Comparison of ENCODE assay signal across 8 mouse cellular contexts in genomic region chr15:96936705-96937346, GRCm38 (mm10).
A peak's percentile ranks its signal among the peaks of the same experiment; 100 is the strongest.
DNase-seq lines count a peak whose midpoint lies in the region; ATAC-seq and TF ChIP-seq lines count a peak whose summit lies in the region.

No protein-coding gene starts in this region.

- H3K4me1 ChIP-seq in CH12.LX (ENCODE audit: control insufficient read depth in 1 of 2, insufficient read depth in 2 of 2): no peaks in the 10 kb centered on the region
- no peaks in the 10 kb centered on the region for H3K4me1 ChIP-seq in forebrain, embryonic 11.5 days (replicated peaks; ENCODE audit: control insufficient read depth, insufficient read depth, low read length)
- peaks cover 13% of the 10 kb centered on the region for H3K4me1 ChIP-seq in heart, embryonic 16.5 days (ENCODE audit: control insufficient read depth, insufficient read depth, low read length)
- H3K4me1 ChIP-seq in liver, embryonic 13.5 days (replicated peaks): peaks cover 4% of the 10 kb centered on the region; the same call in 1 of the 2 replicates
- H3K4me1 ChIP-seq in neural tube, embryonic 11.5 days (ENCODE audit: control insufficient read depth, insufficient read depth, low read length): no peaks in the 10 kb centered on the region
- H3K4me1 ChIP-seq in stomach, embryonic 16.5 days (ENCODE audit: control insufficient read depth, insufficient read depth, low read length): no peaks in the 10 kb centered on the region

- TF ChIP-seq POLR2A in CH12.LX (IDR thresholded peaks at IDR 0.05; ENCODE audit: low read depth, low read length): no peak

- WGBS in forebrain, embryonic 11.5 days: 9% methylated on average over 18 of the region's 18 CpGs
- WGBS in heart, embryonic 16.5 days: 2% methylated on average over 18 of the region's 18 CpGs
- 4% methylated on average over 18 of the region's 18 CpGs for WGBS in liver, embryonic 13.5 days (ENCODE audit: insufficient replicate concordance)
- 8% methylated on average over 18 of the region's 18 CpGs for WGBS in neural tube, embryonic 11.5 days
- WGBS in stomach, embryonic 16.5 days: 4% methylated on average over 18 of the region's 18 CpGs

- no peak overlapping the region for H3K27ac ChIP-seq in CH12.LX (ENCODE audit: insufficient read depth, low read depth)
- H3K27ac ChIP-seq in forebrain, embryonic 11.5 days (ENCODE audit: low read depth, low read length): no peak overlapping the region
- no peak overlapping the region for H3K27ac ChIP-seq in heart, embryonic 16.5 days (ENCODE audit: low read length)
- no peak overlapping the region for H3K27ac ChIP-seq in liver, embryonic 13.5 days
- H3K27ac ChIP-seq in neural tube, embryonic 11.5 days (ENCODE audit: low read depth, low read length): no peak overlapping the region
- no peak overlapping the region for H3K27ac ChIP-seq in stomach, embryonic 16.5 days (ENCODE audit: low read length)

- no peaks in the 10 kb centered on the region for H3K79me2 ChIP-seq in CH12.LX (replicated peaks; ENCODE audit: control insufficient read depth, extremely low read depth, insufficient read depth, poor library complexity, severe bottlenecking)

- no peaks in the 10 kb centered on the region for H3K36me3 ChIP-seq in CH12.LX (replicated peaks in 1 of 2; ENCODE audit: control insufficient read depth in 1 of 2, insufficient read depth in 1 of 2, low read length in 1 of 2)
- no peaks in the 10 kb centered on the region for H3K36me3 ChIP-seq in forebrain, embryonic 11.5 days (ENCODE audit: control insufficient read depth, insufficient read depth, low read length)
- H3K36me3 ChIP-seq in heart, embryonic 16.5 days (ENCODE audit: control insufficient read depth, insufficient read depth): no peaks in the 10 kb centered on the region
- no peaks in the 10 kb centered on the region for H3K36me3 ChIP-seq in liver, embryonic 13.5 days
- no peaks in the 10 kb centered on the region for H3K36me3 ChIP-seq in neural tube, embryonic 11.5 days (ENCODE audit: control insufficient read depth, insufficient read depth, low read length)
- no peaks in the 10 kb centered on the region for H3K36me3 ChIP-seq in stomach, embryonic 16.5 days (ENCODE audit: control insufficient read depth, insufficient read depth, low read length)

- peak; percentile 93 for DNase-seq in CH12.LX (ENCODE audit: extremely low read depth)
- peak; percentile 94 for DNase-seq in c-Kit-positive CD71-negative TER-119-negative erythroid progenitor cells, embryonic 14.5 days (ENCODE audit: low read depth)
- peak; percentile 89 for DNase-seq in forebrain, embryonic 11.5 days (ENCODE audit: low spot score)
- peak; percentile 89 to 90 for DNase-seq in kidney, postnatal 25 days
- DNase-seq in liver, embryonic 13.5 days: peak; percentile 64
- peak; percentile 86 for DNase-seq in neural tube, embryonic 11.5 days (ENCODE audit: low spot score)

- no peak overlapping the region for H3K9ac ChIP-seq in CH12.LX (ENCODE audit: insufficient read depth, low read depth)
- H3K9ac ChIP-seq in forebrain, embryonic 11.5 days (ENCODE audit: low read length): no peak overlapping the region
- peak overlapping the region; percentile 70 for H3K9ac ChIP-seq in heart, embryonic 16.5 days (ENCODE audit: low read length)
- H3K9ac ChIP-seq in liver, embryonic 13.5 days: no peak overlapping the region
- no peak overlapping the region for H3K9ac ChIP-seq in neural tube, embryonic 11.5 days (ENCODE audit: low read length)
- H3K9ac ChIP-seq in stomach, embryonic 16.5 days (ENCODE audit: low read length): peak overlapping the region; percentile 2; the same call in 1 of the 2 replicates

- no peak overlapping the region for H3K4me3 ChIP-seq in CH12.LX (replicated peaks in 1 of 3; ENCODE audit: low read depth in 2 of 3, low read length in 2 of 3, poor library complexity in 1 of 3)
- H3K4me3 ChIP-seq in forebrain, embryonic 11.5 days (ENCODE audit: low read depth, low read length): 0 out of 2 replicates have a peak overlapping the region, but pooled peaks have one; percentile 8
- H3K4me3 ChIP-seq in heart, embryonic 16.5 days (ENCODE audit: low read length): peak overlapping the region; percentile 44
- H3K4me3 ChIP-seq in liver, embryonic 13.5 days (replicated peaks): no peak overlapping the region
- H3K4me3 ChIP-seq in neural tube, embryonic 11.5 days (ENCODE audit: low read depth, low read length): no peak overlapping the region
- H3K4me3 ChIP-seq in stomach, embryonic 16.5 days (replicated peaks; ENCODE audit: low read length): peak overlapping the region; percentile 13

- ATAC-seq in forebrain, embryonic 11.5 days (replicated peaks; ENCODE audit: low FRiP score): peak; percentile 94
- peak; percentile 88 for ATAC-seq in heart, embryonic 16.5 days (replicated peaks; ENCODE audit: extremely low read depth, insufficient read depth, low FRiP score)
- ATAC-seq in liver, embryonic 13.5 days (ENCODE audit: low read depth): peak; percentile 77
- ATAC-seq in neural tube, embryonic 11.5 days (ENCODE audit: insufficient read depth, low FRiP score, low TSS enrichment): peak; percentile 69; the same call in 1 of the 2 replicates
- peak; percentile 93 for ATAC-seq in stomach, embryonic 16.5 days (ENCODE audit: insufficient read depth, low FRiP score)

- in situ Hi-C loops in CH12.LX (cut with MboI; ENCODE audit: low pct_ligation_motif_present, low pct_unique_long_range_greater_than_20kb, low sequenced_read_pairs): loop anchor here (25.0 kb wide), 1 partner anchor 250 kb away; the partner anchor contains the start of gene Slc38a2

- dilution Hi-C loops in CH12.LX (cut with MboI; ENCODE audit: extremely low pct_ligation_motif_present, extremely low pct_unique_long_range_greater_than_20kb, low sequenced_read_pairs): no loop called here

- H3K4me2 ChIP-seq in CH12.LX (ENCODE audit: insufficient read depth, low read depth, poor library complexity, severe bottlenecking): no peak overlapping the region
- peak overlapping the region; percentile 15; the same call in 1 of the 2 replicates for H3K4me2 ChIP-seq in forebrain, embryonic 11.5 days (ENCODE audit: low read depth, low read length, severe bottlenecking)
- H3K4me2 ChIP-seq in heart, embryonic 16.5 days (ENCODE audit: low read depth, low read length): peak overlapping the region; percentile 66
- H3K4me2 ChIP-seq in liver, embryonic 13.5 days: 0 out of 2 replicates have a peak overlapping the region, but pooled peaks have one; percentile 33
- peak overlapping the region; percentile 34 for H3K4me2 ChIP-seq in neural tube, embryonic 11.5 days (ENCODE audit: low read depth)
- peak overlapping the region; percentile 41 for H3K4me2 ChIP-seq in stomach, embryonic 16.5 days (ENCODE audit: low read depth, low read length)

- TF ChIP-seq EP300 in CH12.LX (IDR thresholded peaks at IDR 0.05; ENCODE audit: low read length): no peak

- peak; percentile 86 for TF ChIP-seq RAD21 in CH12.LX (IDR thresholded peaks at IDR 0.05; ENCODE audit: low read depth, low read length)

- H3K9me3 ChIP-seq in CH12.LX (replicated peaks; ENCODE audit: low read length): peaks cover 4% of the 10 kb centered on the region
- no peaks in the 10 kb centered on the region for H3K9me3 ChIP-seq in forebrain, embryonic 11.5 days (ENCODE audit: control insufficient read depth, low read length)
- no peaks in the 10 kb centered on the region for H3K9me3 ChIP-seq in heart, embryonic 16.5 days (replicated peaks; ENCODE audit: control insufficient read depth, low read length)
- H3K9me3 ChIP-seq in liver, embryonic 13.5 days (replicated peaks): no peaks in the 10 kb centered on the region
- no peaks in the 10 kb centered on the region for H3K9me3 ChIP-seq in neural tube, embryonic 11.5 days (ENCODE audit: control insufficient read depth, low read length)
- no peaks in the 10 kb centered on the region for H3K9me3 ChIP-seq in stomach, embryonic 16.5 days (replicated peaks; ENCODE audit: control insufficient read depth, low read length)

- no peaks in the 10 kb centered on the region for H3K27me3 ChIP-seq in CH12.LX (replicated peaks)
- H3K27me3 ChIP-seq in forebrain, embryonic 11.5 days (ENCODE audit: control insufficient read depth, insufficient read depth, low read length): no peaks in the 10 kb centered on the region
- H3K27me3 ChIP-seq in heart, embryonic 16.5 days (ENCODE audit: control insufficient read depth, insufficient read depth, low read length): no peaks in the 10 kb centered on the region
- no peaks in the 10 kb centered on the region for H3K27me3 ChIP-seq in liver, embryonic 13.5 days
- H3K27me3 ChIP-seq in neural tube, embryonic 11.5 days (ENCODE audit: control insufficient read depth, insufficient read depth, low read length): no peaks in the 10 kb centered on the region
- H3K27me3 ChIP-seq in stomach, embryonic 16.5 days (ENCODE audit: control insufficient read depth, insufficient read depth, low read length): no peaks in the 10 kb centered on the region

- TF ChIP-seq CTCF in CH12.LX (conservative IDR thresholded peaks at IDR 0.05 in 1 of 2, IDR thresholded peaks at IDR 0.05 in 1 of 2; ENCODE audit: low read depth in 2 of 2, low read length in 2 of 2): peak; percentile 96 to 100

TF ChIP-seq in CH12.LX, 34 proteins besides CTCF, POLR2A, EP300 and RAD21 (continues in another document):
- TF ChIP-seq KAT2A (IDR thresholded peaks at IDR 0.05; ENCODE audit: insufficient replicate concordance, low read length): no peak
- no peak for TF ChIP-seq ETS1 (conservative IDR thresholded peaks at IDR 0.05; ENCODE audit: low read depth, low read length)
- 0 out of 2 replicates have a peak, but pooled peaks have one; percentile 34 for TF ChIP-seq TCF12 (IDR thresholded peaks at IDR 0.05; ENCODE audit: low read depth, low read length)
- TF ChIP-seq CHD2 (IDR thresholded peaks at IDR 0.05; ENCODE audit: low read length): no peak
- no peak for TF ChIP-seq ZMIZ1 (IDR thresholded peaks at IDR 0.05; ENCODE audit: low read depth, low read length)
- TF ChIP-seq MEF2A (IDR thresholded peaks at IDR 0.05; ENCODE audit: borderline replicate concordance, low read depth, low read length): 0 out of 2 replicates have a peak, but pooled peaks have one; percentile 29
- no peak for TF ChIP-seq NRF1 (IDR thresholded peaks at IDR 0.05; ENCODE audit: low read depth, low read length)
- no peak for TF ChIP-seq CHD1 (IDR thresholded peaks at IDR 0.05; ENCODE audit: low read depth, low read length)
- TF ChIP-seq POLR2AphosphoS2 (IDR thresholded peaks at IDR 0.05; ENCODE audit: low read depth, low read length): no peak
- TF ChIP-seq MXI1 (IDR thresholded peaks at IDR 0.05; ENCODE audit: low read depth, low read length): no peak
- TF ChIP-seq E2F4 (IDR thresholded peaks at IDR 0.05; ENCODE audit: insufficient replicate concordance, low read depth, low read length): no peak
- no peak for TF ChIP-seq RCOR1 (conservative IDR thresholded peaks at IDR 0.05; ENCODE audit: low read depth, low read length)
- TF ChIP-seq JUN (IDR thresholded peaks at IDR 0.05; ENCODE audit: insufficient read depth, low read depth, low read length): no peak
- peak; percentile 61 for TF ChIP-seq ELF1 (IDR thresholded peaks at IDR 0.05; ENCODE audit: low read depth, low read length)
- peak; percentile 52; the same call in 1 of the 2 replicates for TF ChIP-seq MAX (IDR thresholded peaks at IDR 0.05; ENCODE audit: low read length)
- no peak for TF ChIP-seq SIN3A (IDR thresholded peaks at IDR 0.05; ENCODE audit: low read length)
- peak; percentile 84 for TF ChIP-seq NELFE (IDR thresholded peaks at IDR 0.05; ENCODE audit: low read depth, low read length)

Comparison
In these comparisons a context has a peak if more than half of its experiments do, and no peak if none do; other contexts are left out.
1. H3K4me3 ChIP-seq: peak in forebrain, embryonic 11.5 days (single experiment), heart, embryonic 16.5 days (single experiment) and stomach, embryonic 16.5 days (single experiment); none in CH12.LX (0 of 3), liver, embryonic 13.5 days (single experiment) and neural tube, embryonic 11.5 days (single experiment).
2. H3K9ac ChIP-seq: peak in heart, embryonic 16.5 days (single experiment) and stomach, embryonic 16.5 days (single experiment); none in CH12.LX (single experiment), forebrain, embryonic 11.5 days (single experiment), liver, embryonic 13.5 days (single experiment) and neural tube, embryonic 11.5 days (single experiment).
3. Peak in every context shown above with its lines, with median percentiles within 50 percentile points of each other: DNase-seq and ATAC-seq.